Mouse (Mus musculus): ENCODE measurements around the gene Rpia. TPM values are rescaled to one million over a fixed set of nuclear protein-coding genes. Genes with fewer than 3 reads are reported as not detected.
A peak's percentile ranks its signal among the peaks of the same experiment; 100 is the strongest.
"Not testable (repeated sequence)": the region's sequence is repeated elsewhere in the genome, so short reads cannot be mapped to it uniquely, and the experiment has no call there.

Rpia gene
- total RNA-seq (2021), result 10 to 100 TPM; 10.1 to 10.3 TPM
- long read RNA-seq, experiment 1, partial matches to known transcripts, result 3 of 3 reads
- long read RNA-seq, experiment 1, other reads (novel, unspliced or antisense), result 0 of 3 reads
- long read RNA-seq, experiment 2, partial matches to known transcripts, result 0 of 1 reads
- long read RNA-seq, experiment 2, other reads (novel, unspliced or antisense), result 1 of 1 reads

DNA sequence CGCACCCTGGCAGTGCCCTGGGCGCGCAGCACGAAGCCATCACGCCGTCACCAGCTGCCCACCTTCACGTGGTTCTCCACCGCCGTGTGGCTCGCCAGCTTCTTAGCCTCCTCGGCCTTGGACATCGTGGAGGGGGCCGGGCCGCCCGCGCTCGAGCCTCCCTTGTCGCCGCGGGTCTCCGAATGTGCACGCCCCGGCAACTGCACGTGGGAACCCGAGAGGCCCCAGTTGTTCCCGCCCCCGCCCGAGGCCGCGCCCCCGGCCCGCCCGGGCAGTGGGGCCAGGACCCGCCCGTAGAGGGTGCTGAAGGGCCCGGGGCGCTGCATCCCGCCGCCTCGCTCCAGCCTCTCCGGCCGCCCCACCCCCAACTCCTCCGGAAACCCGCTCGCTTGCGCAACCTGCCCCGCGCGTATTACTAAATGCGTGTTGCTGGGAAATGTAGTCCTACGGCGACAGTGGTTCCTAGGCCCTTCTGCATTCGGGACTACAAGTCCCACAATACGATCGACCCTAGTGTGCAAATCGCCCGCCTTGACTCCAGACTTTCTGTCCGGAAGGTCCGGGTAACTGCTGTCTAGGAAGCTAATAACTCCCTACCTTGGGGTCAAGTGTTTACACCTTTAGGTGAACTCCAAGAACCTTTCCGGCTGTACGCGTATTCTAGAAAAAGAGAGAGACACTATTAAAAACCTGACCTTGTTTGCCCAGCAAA, at the start of gene Rpia:
Rpia (minus strand) TSS at position 409 of the 712 bp plus-strand sequence.
- peak; percentile 97 to 98 for DNase-seq (ENCODE audit: low spot score in 2 of 2)

DNA sequence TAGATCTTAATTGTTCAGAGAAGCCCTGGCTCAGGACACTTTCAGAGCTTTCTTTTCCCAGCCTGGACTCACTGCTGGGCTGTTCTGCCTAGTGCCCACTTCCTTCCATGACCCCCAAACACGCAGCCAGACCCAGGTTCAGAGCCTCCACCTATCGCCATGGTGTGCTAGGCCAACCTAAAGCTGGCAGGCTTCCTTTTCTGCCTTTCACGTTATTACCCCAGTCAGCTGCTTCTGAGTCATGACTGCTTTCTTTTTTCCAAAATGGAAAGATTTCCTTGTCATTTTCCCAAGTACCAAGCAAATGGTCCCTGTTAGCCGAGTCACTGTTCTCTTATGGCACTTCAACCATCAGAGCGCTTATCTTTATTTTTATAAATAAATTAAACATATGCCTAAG, 48.2 kb upstream of the Rpia start:
- DNase-seq (ENCODE audit: low spot score in 2 of 2), result no peak

DNA sequence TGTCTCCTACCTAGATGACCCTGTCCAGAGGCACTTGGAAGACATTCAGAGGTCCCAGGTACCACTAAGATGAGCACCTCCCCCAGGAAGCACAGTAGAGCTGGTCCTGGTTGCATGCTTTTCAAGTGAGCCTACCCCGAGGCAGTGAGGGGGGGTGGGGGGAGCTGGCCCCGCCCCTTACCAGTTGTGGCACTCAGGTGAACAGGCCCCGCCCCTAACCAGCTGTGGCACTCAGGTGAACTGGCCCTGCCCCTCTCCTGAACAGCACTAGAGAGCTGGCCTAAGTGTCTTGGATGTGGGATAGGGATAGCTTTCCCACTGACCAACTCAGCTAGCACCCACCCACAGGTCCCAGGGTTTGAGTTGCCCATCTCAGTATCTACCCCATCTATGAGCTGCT, 46.5 kb upstream of the Rpia start:
- DNase-seq (ENCODE audit: low spot score in 2 of 2), result no peak

DNA sequence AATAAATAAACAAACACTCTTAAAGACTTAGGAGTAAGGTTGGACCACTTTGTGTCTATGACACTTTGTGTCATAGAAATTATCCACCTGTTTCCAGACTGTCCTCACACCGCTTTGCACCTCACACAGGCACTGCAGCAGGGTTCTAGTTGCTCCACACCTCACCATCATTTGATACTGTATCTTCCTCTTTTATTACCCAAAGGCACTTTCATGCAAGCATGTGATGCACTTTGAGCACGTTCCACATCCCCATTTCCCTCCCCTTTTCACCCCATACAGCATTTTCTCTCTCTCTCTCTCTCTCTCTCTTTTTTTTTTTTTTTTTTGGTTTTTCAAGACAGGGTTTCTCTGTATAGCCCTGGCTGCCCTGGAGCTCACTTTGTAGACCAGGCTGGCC, 45.3 kb upstream of the Rpia start:
- DNase-seq (ENCODE audit: low spot score in 2 of 2), result no peak

DNA sequence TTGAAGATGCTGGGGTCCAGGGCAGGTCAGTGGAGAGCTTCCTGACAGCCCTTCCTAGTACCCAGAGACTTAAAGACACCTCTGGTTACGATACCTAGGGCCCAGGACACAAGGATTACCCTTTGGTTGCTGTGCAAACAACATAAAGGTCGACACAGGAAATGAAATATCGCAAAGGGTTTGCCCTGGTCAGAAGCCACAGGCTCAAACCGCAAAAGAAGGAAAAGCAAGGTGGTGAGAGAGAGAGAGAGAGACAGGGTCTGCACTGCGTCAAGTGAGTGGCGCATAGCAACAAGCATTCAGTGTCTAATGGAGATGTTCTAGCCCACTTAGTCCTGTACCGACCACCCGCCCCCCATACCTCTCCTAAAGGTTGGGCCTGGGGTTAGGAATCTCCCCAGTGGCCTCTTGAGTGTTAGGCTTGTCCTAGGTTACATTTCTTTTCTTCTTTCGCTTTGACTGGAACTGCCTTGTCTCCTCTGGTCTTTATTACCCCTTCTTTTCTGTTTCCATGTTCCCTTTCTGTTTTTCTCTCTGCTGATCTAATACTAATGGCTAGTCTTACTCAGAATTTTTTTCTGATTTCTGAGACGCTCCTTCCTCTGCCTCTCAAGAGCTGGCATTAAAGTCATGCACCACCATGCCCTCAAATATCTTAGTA, 39.3 kb upstream of the Rpia start:
- no peak for DNase-seq (ENCODE audit: low spot score in 2 of 2)

DNA sequence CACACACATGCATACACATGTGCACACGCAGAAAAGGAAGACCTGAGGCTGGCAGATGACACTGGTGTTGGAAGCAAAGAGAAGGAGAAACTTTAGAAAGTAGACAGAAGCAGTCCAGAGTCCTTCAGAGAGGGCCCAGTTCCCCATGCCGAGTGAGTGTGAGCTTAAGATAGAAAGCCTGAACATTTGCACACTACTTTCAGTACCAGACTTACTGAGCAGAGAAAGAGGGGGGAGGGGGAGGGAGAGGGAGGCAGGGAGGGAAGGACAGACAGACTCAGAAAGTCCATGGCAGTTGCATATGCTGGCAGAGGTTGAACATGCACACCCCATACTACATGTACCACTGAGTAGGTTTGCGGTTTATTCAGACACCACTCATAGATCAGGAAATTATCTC, 38.5 kb upstream of the Rpia start:
- DNase-seq (ENCODE audit: low spot score in 2 of 2), result no peak

DNA sequence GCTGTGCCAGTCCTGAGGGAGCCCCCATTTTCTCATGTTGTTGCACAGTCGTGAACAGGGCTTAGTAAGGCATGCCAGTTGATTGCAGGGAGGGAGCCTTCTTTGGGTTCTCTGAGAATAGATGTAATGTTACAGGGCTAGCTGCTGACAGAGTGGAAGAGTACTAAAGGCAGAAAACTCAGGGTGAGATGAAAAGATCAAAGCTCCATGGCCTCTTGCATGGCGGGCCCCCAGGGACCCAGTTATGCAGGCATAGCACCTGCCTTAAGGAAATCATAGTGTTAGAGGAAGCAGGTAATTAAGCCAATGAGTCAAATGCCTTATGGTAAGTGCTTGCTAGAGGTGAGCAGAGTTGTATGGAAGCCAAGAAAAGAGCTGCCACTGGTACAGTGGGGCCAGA, 37.4 kb upstream of the Rpia start:
- DNase-seq (ENCODE audit: low spot score in 2 of 2), result no peak

DNA sequence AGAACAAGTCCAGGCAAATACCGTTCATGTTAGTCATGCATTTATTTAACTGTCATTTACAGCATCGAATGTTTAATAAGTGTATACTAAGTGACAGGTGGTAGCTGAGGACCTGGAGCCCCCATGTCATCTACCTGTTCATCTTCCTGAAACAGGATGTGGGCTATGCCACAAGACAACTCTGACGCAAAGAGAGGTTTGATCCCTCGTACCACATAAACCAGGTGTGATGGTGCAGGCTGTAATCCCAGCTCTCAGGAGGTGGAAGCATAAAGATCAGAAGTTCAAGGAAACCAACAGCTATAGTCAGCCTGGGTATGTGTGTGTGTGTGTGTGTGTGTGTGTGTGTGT, 32.9 kb upstream of the Rpia start:
- DNase-seq (ENCODE audit: low spot score in 2 of 2), result no peak

DNA sequence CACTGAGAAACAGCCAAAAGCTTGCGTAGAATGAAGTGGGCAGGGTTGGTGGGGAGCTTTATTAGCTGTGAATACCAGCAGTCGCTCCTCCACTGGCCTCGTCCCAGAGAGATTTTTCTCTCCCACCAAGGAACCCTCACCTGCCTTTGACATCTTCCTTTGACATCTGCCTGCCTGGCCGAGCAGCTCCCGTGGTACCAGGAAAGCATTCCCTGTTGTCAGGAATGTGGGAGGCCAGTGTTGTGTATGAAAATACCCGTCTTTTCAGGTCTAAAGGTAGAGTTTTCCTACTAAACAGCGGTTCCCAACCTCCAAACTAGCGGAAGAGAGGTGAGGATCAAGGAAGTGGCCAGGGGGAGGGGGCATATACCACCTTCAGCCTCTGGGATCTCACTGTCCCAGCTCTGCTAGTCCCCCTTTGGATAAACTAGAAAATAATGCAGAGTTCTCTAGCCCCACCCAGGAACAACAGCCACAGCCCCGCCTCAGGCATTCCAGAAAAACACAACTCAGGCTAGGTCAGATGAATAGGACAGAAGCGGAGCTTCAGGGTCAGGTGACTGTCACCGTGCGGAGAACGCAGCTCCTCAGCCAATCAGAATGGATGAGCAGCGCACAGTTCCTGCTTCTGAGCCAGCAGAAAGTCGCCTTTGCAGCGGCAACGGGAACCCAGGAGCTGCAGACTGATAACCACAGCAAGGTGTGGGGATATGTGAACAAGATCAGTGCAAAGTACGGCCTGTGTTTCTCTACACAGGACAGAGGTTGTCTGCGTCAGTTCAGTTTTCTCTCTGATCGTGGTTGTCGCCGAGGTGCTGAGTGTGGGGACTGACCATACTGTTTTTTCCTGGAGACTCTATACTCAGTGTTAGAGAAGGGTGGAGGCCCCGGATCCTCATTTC, 32.3 kb upstream of the Rpia start:
- peak; percentile 47 to 51 for DNase-seq (ENCODE audit: low spot score in 2 of 2)

DNA sequence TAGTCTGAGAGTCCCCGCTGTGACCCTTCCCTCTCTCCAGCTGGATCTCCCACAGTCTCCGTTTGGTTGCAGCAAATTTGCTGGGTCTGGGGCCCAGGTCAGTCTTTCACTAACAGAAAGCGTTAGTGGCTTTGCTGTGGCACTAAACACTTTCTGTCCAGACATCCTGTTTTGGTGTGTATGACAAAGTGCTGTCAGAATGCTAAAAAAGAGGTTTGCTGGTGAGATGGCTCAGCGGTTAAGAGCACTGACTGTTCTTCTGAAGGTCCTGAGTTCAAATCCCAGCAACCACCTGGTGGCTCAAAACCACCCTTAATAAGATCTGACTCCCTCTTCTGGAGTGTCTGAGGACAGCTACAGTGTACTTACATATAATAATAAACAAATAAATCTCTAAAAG, 31.2 kb upstream of the Rpia start:
- not testable (repeated sequence) for DNase-seq (ENCODE audit: low spot score in 2 of 2)

DNA sequence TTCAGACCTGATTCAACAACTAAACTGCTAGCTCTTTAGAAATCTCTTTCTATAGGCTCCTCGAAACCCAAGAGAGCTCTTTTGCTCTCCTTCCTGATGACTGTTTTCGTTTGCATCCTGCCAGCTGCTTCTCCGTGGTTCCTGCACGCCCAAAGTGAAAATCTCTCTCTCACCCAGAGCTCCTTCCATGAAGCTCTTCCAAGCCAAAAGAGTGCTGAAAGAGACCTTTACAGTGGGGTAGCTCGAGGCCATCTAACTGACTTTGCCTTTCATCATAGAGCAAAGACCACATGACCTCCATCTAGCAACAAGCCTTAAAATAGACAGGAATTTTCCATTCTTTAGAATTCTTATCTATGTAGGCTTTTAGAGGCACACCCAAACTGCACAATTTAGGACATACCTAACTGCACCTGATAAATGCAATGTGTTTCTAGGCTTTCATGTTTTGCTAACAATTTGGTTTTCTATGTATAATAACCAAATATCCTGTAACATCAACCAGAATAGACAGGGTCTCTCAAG, 30.4 kb upstream of the Rpia start:
- DNase-seq (ENCODE audit: low spot score in 2 of 2), result no peak

DNA sequence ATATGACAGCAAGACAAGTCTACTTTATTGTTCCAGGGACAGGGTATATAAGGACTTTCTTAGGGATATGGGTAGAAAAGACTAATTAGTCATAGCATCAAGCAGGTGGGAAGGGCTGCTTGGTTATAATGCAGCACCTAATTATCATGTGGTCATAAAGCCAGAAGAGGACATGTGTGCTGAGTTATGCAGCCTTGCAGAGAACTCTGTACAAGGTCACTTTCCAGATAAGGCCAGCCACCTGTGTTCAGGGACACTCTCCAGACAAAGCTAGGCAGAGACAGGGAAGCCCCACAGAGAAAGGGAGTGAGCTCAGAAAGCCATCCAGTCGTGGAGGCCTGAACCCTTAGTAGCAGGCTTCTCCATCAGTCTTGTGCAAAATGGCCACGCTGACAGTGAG, 29.5 kb upstream of the Rpia start:
- no peak for DNase-seq (ENCODE audit: low spot score in 2 of 2)

DNA sequence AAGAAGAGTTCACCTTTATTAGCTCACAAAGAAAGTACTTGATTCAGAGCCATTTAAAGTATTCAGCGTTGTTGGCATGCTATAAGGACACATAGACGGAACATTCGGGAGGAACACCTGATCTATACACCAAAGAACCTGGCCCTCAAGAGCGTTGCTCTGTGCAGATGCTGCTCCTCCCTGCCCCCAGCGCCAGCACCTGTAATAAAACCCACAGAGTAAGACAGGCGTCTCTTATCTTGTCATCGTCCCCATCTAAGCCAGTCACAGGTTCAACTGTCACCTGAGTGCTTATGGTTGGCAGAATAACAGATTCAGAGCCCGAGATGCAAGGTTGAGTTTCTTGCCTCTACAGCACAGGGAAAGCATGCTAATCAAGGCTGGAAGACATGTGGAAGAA, 23.4 kb upstream of the Rpia start:
- no peak for DNase-seq (ENCODE audit: low spot score in 2 of 2)

DNA sequence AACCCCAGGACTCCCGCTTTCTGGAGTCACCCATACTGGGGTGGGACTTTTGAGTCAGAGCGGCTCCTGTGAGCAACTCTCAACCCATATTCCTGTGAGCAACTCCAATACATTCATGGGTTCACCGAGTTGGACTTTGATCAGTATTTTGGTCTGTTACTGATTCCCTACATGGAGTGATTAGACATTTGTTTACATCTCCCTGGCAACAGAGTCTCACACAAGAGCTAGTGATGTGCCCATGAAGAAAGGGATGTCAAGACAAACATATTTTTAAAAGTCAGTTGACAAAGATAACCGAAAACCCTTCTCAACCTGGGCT, 22.6 kb upstream of the Rpia start:
- DNase-seq (ENCODE audit: low spot score in 2 of 2), result no peak

DNA sequence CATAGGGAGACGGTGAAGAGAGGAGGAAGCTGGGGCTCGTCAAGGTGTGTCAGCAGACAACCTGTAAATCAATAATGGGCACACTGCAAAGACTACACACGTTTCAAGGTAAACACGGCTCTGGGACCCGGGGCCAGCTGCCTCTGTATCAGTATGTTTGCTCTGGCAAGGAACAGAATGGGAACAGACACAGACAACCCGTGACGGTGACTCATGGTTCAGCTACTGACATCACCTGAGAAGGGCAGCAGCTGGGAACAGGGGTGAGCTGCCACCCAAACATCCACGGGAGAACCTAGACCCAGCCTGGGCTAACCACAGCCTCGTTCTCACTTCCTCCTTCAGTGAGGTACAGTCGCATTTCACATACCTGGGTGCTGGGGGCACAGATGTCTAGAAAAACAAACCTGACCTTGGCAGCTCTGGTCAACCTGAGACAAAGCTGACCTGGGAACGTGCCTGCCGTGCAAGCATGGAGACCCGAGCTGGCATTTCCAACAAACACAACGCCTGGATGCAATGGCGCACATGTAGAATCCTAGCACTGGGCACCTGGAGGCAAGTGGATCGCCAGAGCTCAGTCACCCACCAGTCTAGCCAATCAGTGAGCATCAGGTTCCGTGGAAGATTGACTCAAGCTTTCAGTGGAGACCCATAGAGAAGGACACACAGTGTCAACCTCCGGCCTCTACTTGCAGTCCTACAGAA, 22.0 kb upstream of the Rpia start:
- no peak for DNase-seq (ENCODE audit: low spot score in 2 of 2)

DNA sequence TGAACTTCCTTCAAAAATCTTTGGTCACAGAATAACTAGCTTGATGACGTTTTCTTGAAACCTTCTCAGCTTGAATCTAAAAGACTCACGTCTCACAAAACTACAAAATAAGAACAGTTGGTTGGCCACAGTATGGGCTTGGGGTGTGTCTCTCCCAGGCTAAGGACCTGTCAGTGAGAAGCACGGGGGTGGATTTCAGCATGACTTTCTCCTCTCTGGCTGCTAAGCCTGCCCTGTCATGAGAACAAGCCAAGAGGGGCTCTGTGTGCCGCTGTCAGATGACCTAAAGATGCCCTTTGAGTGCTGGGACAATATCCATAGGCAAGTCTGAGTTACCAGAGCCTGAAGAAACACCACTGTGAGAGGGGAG, 20.5 kb upstream of the Rpia start:
- no peak for DNase-seq (ENCODE audit: low spot score in 2 of 2)

DNA sequence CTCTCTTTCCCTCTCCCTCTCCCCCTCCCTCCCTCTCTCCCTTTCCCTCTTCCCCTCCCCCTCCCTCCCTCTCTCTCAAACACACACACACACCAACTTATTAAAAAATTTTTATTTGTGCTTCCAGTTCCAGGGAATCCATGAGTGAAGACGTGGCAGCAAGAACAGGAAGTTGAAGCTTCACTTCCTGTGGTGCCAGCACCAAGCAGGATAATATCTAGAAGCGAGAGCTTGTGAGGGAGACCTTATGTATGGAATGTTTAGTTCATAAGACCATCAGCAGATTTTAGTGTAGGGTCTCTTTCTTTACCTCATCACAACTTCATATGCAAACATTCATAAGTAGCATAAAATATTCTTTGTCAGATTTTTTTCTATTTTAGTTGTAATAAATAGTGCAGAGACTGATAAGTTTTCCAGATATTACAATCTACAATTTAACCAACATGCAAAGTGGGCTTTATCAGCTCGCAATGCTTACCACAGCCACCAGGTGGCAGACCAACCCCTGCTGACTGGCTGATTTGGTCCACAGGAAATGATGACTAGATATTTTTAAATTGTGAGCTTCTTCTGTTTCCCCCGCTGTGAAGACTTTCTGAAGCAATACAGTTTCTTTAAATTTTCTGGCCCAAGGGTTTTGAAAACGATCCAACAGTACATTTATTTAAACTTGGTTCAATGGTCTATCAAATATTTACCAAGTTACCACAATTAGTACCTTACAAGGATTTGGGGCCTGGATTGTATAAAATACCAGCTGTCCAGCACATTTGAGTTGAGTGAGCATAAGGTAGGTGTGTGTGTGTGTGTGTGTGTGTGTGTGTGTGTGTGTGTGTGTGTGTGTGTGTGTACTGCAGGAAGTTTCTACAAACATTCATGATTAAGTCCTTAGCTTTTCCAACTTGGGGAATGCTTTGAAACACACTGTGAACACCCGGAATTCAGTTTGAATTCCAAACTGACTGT, 19.8 kb upstream of the Rpia start:
- DNase-seq (ENCODE audit: low spot score in 2 of 2), result peak; percentile 79 to 84

DNA sequence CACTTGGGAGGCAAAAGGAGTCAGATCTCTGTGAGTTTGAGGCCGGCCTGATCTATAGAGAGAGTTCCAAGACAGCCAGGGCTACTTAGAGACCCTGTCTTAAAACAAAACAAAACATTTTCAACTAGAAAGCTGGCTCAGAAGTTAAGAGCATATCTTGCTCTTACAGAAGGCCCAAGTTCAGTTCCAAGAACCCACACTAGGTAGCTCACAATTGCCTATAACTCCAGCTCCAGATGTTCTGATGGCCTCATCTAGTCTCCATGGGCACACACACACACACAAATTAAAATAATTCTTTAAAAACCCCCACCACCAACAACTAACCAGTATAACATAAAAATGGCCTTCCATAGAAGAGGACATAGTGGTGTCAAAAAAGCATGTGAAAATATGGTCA, 18.5 kb upstream of the Rpia start:
- no peak for DNase-seq (ENCODE audit: low spot score in 2 of 2)

DNA sequence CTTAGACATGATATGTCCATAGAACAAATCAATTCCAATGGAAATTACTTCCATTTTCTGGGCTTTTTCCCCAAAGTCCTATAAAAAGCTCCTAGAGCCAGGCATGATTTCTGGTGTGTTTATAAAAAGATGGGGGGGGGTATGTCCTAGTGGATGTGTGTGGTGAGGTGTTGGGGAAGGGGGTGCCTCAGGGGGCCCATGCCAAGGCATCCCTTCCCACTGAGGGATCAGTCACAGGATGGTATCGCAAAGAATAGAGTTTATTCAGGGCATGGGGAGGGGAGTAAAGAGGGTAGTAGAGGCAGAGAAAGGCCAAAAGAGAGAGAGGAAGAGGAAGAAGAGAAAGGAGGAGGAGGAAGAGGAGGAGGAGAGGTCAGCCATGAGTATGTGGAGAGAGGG, 14.5 kb upstream of the Rpia start:
- DNase-seq (ENCODE audit: low spot score in 2 of 2), result no peak
